Mouse (Mus musculus) right cerebral cortex, postnatal 4 days (tissue): ENCODE measurements around the gene Olfr982.

Experiments
- DNase-seq: peaks from one replicate; pipeline ENCODE4 v3.0.0-alpha.2; 2022

Olfr982 gene

DNA sequence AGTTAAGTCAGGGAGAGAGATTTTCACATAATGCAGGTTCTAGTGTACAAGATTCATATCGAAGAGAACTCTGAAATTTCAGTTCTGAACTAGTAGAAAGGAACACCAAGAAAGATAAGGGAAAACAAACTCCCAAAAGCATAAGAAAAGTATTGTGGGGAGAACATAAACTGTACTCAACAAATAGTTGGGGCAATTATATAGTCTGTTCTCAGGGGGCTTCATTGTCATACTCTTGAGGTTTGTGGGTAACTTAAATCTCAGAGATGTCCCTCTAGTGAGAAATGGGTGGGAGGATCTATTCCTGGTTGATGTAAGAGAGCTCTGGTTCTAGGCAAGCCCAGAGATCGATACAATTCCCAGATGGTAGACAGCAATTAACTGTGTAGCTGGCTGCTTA, at the start of gene Olfr982:
Olfr982 (plus strand) TSS at position 301 of the 400 bp plus-strand sequence.
- DNase-seq = no peak

DNA sequence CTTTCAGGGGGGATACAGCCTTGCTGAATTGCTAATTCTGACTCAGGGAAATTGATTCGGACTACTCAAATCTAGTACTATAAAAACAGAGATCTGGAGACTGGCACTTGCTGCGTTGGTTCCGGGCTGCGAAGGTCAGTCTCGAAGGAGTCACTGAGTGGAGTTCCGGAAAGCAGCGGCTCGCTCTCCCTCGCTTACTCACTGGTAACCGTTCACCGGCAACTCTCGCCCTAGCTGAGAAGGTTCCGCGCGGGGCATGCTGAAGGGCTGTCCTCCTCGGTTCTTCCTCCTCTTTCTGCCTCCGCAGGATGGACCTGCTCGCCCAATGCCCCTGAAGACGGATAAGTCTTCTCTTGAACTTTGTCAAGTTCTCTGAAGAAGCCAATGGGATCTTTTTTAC, 23.5 kb upstream of the Olfr982 start:
- DNase-seq = no peak

DNA sequence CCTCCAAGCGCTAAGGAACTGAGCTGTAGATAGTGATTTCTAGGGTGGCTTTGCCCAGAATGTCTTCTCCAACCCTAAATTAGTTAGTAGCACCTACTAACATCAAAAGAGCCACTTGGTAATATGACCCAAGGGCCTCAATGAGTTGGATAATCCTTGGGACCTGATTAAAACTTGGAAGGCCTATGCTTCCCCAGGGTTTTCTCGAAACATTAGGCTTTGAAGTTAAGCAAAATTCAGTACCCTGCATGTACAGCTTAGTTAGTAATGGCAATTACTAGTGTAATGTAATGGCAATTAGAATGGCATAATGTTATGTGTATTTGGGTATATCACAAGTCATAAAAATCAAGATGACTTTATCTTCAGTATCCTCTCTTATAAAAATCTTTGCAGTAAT, 19.9 kb downstream of the Olfr982 start, which contains the start of gene Olfr983:
Olfr983 (minus strand) TSS at position 101 of the 400 bp plus-strand sequence.
- no peak for DNase-seq

DNA sequence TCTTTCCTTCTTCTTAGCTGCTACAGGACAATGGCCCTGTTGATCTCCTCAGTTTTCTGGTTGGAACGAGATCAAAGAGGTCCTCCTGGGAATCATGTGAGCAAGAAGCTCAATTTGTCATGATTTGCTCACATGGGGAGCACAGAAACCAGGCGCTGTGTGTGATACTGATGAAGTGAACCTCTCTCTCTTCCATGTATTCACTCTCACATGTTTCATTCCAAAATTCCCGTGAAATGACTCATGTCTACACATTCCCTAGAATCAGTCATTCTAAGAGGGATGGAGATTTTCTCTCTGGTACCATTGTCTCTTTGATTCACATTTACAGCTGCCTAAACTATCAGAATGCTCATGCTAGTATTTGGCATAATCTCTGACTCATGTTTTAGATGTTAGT, 21.1 kb downstream of the Olfr982 start:
- DNase-seq = no peak

GRCm38 (mm10) chr9:40114106-40114505, 40.5 kb downstream of the Olfr982 start, which contains the start of gene Olfr984:
Gene Olfr984 (minus strand): TSS chr9:40114206.
- no peak for DNase-seq

GRCm38 (mm10) chr9:40116645-40117286, 43.1 kb downstream of the Olfr982 start:
- DNase-seq = no peak

- DNase-seq = no peak
Observed at GRCm38 (mm10) chr9:40117287-40117659, 43.6 kb downstream of the Olfr982 start.
